Mouse (Mus musculus) brain, embryonic 14.5 days (tissue): Measurements from ENCODE around the gene Borcs5. TPM values are rescaled to one million over a fixed set of nuclear protein-coding genes. Genes with fewer than 3 reads are reported as not detected.

Experiments used
- DNase-seq: peaks from one replicate; pipeline ENCODE4 v3.0.0-alpha.2; 2011; ENCODE audit warnings: low read depth
- CTCF ChIP-seq: fragments of 200-500 bp; IDR thresholded peaks from 2 replicates; pipeline ENCODE4 v1.5.1; 2012; ENCODE audit warnings: inconsistent platforms, mild to moderate bottlenecking, moderate library complexity, borderline replicate concordance; ENCODE audit not compliant: insufficient read depth, insufficient read length; ENCODE audit errors: extremely low read depth
- POLR2A ChIP-seq: fragments of 200-500 bp; IDR thresholded peaks from 2 replicates; pipeline ENCODE4 v1.6.1; 2012; ENCODE audit warnings: mild to moderate bottlenecking, inconsistent platforms, borderline replicate concordance; ENCODE audit not compliant: poor library complexity, insufficient read depth, insufficient read length, severe bottlenecking; ENCODE audit errors: extremely low read depth
- polyA plus RNA-seq: library from polyadenylated mRNA; depleted of rRNA; stranded (reverse); fragments of >200 nt; gene quantifications from 2 replicates; pipeline ENCODE4 v1.2.3, GENCODE M21; 2012

The Borcs5 gene
- polyA plus RNA-seq, 1 experiment, result 28.3 TPM

GRCm38 (mm10) chr6:134684354-134684915 lies 45.1 kb downstream of the Borcs5 start:
- TF ChIP-seq CTCF (no peak), POLR2A (no peak)
- DNase-seq, result peak; percentile 36

DNA sequence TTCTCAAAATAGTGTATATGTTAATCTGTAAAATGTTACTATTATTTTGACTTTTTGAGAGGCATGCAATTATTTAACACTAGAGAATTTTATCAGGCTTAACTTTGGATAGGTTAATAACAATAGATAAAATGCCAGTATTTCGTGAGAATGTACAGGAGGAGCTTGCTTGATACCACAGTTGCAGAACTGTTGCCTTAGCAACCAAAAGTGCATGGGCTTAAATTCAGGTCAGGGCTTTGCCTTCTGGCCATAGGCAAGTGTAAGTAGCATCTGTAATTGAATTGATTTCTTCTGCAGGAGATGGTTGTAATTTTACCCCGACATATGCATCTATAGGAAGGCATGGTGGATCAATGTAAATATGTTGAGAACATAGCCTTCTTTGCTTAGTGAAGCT lies 45.7 kb downstream of the Borcs5 start:
- TF ChIP-seq CTCF (no peak), POLR2A (no peak)
- DNase-seq, result peak; percentile 67

DNA sequence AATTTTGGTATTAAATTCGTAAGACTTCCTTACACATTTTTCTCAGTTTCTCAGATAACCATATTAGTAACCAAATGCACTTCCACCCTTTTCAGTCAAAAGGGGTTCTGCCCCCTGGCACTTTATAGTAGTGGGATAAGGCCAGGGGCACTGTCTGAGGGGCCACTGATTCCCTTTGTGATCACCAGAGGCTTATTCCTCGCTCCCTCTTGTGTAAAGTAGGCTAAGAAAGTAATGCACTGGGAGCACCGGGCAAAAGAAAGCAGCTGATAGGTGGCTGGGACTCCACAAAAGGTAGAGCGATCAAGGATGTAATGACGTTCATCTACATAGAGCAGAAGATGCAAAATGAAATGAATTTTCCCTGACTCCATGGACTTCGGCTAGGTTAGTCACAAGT lies 46.2 kb downstream of the Borcs5 start:
- DNase-seq, result no peak
- TF ChIP-seq CTCF (no peak), POLR2A (no peak)

GRCm38 (mm10) chr6:134694498-134694897 lies 55.2 kb downstream of the Borcs5 start:
- TF ChIP-seq CTCF, result no peak
- TF ChIP-seq POLR2A, result no peak
- no peak for DNase-seq

GRCm38 (mm10) chr6:134694988-134695387 lies 55.7 kb downstream of the Borcs5 start:
- TF ChIP-seq CTCF (no peak), POLR2A (no peak)
- DNase-seq, result no peak

- DNase-seq, result no peak
These were observed 56.3 kb downstream of the Borcs5 start for GRCm38 (mm10) chr6:134695625-134696024.

GRCm38 (mm10) chr6:134696146-134696545 lies 56.8 kb downstream of the Borcs5 start:
- no peak for DNase-seq
- TF ChIP-seq POLR2A, result no peak
- no peak for TF ChIP-seq CTCF

More at GRCm38 (mm10) chr6:134695625-134696024, 56.3 kb downstream of the Borcs5 start:
- no peak for TF ChIP-seq CTCF
- TF ChIP-seq POLR2A, result no peak

- DNase-seq, result no peak
- TF ChIP-seq POLR2A, result no peak
- no peak for TF ChIP-seq CTCF
These were observed 57.2 kb downstream of the Borcs5 start for GRCm38 (mm10) chr6:134696554-134696953.

DNA sequence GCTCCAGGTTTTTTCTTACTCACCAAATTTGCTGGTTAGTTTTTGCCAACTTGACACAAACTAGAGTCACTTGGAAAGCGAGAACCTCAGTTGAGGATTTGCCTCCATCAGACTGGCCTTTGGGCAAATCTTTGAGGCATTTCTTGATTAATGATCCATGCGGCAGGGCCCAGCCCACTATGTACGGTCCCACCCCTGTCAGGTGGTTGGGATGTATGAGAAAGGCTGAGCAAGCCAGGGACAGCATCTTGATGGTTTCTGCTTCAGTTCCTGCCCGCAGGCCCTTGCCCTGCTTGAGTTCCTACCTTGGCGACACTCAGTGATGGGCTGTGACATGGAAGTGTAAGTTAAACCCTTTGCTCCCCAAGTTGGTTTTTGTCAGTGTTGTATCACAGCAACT lies 58.9 kb downstream of the Borcs5 start:
- TF ChIP-seq POLR2A (no peak), CTCF (no peak)
- no peak for DNase-seq

DNA sequence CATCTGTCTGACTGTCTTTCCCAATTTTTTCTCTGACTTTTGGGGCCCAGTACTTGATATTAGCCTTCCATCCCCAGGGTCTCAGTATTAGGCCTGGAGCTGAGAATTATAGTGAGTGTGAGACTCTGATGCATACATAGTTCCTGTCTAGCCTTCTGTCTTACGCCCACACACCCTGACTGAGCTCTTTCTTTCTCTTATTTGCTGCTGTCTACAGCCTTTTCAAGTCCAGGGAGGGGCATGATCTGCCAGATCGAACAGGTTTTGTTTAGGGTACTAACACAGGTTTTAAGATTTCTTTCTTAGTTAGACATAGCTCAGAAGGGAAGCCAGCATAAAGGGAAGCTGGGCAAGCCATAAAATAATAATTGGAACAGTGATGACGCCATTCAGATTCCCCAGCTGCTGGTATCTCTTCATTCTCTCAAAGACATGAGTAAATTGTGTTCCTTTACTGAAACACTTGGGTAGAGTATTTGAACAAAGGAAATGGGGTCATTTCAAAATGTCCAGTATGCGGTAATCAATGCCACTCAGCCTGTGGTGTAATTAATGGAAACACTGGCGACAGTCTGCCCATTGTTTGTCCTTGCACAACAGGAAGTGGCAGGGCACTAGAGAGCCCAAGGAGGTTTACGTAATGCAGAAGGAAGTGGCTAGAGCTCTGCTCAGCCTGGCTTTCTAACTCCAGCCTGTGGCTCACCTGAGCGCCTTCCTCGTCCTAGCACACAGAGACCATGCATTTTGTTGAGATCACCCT lies 61.3 kb downstream of the Borcs5 start:
- peak; percentile 58 for DNase-seq
- TF ChIP-seq POLR2A, result no peak
- TF ChIP-seq CTCF, result no peak

- no peak for DNase-seq
- TF ChIP-seq CTCF (no peak), POLR2A (no peak)
These were observed 61.9 kb downstream of the Borcs5 start for GRCm38 (mm10) chr6:134701211-134701602.

DNA sequence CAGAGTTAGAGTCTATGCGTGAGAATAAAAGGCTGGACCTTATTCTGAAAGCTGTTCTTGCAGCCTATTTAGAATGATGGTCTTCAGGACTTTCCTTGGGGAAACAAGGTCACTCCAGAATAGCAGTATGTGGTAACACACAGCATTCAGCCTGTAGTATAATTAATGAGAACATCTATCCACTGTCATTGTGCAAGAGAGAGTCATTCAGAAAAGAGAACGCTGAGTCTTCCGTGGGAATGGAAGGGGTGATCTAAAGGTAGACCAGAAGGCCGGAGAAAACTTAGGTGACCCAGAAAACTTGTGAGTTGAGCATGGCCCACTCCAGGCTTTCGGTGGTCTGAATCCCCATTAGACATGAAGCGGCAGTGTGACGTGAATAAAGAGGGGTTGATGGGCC lies 62.9 kb downstream of the Borcs5 start:
- DNase-seq, result no peak
- TF ChIP-seq POLR2A (no peak), CTCF (no peak)
